Mouse (Mus musculus) testis, postnatal 14 days (tissue): ENCODE measurements around the gene Nexmif.
"Not testable (repeated sequence)": the region's sequence is repeated elsewhere in the genome, so short reads cannot be mapped to it uniquely, and the experiment has no call there.

ENCODE experiments used
- DNase-seq: peaks from one replicate; pipeline ENCODE4 v3.0.0; 2021; ENCODE audit warnings: low spot score

Gene Nexmif

DNA sequence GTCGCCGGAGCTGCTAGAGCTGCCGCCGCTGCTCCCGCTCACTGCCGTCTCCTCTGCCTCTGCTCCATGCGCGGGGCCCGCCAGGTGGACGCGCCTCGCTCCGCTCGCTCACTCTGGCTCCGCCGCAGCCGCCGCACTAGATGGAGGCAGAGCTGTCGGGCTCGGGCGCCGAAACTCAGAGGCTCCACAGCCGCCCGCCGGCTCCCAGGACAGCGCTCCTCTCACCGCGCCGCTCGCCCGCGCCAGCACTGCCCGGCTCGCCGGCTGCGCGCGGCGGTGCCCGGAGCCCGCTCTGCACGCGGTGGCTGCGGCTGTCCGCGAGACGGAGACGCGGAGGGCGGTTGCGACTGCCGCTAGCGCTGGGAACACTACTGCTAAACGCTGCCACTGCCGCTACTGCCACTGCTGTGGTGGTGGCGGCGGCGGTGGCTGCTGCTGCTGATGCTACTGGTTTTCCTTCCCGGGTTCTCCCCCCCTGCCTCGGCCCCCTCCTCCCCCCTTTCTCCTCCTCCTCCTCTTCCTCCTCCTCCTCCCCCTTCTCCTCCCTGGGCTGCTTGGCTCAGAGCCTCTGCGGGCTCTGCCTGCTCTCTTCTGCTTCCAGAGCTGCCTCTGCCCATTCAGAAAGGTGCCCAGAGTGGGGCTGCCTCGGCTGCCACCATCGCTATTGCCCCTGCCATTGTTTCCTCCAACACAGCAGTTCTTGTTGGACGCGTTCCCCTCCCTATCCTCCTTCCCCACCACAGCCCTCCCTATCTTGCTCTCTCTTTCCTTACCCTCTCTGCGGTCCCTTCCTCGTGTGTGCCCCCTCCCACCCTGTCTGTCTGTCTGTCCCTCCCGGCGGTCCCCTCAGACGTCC, at the start of gene Nexmif:
Gene Nexmif (minus strand): TSS at position 450 of the 856 bp plus-strand sequence.
- peak; percentile 52 for DNase-seq

DNA sequence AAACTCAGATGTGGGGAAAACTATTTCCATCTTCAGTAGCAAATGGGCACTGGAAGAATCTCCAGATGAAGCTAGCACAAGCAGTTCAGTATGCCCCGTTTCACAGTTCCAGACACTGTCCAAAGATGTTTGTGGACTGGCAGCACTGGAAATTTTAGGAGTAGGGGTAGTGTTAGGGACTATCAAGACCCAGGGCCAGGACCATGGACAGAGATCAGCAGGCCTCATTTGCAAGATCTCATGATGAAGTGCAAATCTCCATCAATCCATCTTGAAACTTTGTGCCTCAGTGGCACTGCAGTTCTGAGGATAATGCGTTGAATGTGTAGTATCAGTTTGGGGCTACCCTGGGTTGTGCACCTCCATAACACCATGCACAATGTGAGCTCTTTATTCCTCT, 7.7 kb upstream of the Nexmif start:
- DNase-seq = no peak

DNA sequence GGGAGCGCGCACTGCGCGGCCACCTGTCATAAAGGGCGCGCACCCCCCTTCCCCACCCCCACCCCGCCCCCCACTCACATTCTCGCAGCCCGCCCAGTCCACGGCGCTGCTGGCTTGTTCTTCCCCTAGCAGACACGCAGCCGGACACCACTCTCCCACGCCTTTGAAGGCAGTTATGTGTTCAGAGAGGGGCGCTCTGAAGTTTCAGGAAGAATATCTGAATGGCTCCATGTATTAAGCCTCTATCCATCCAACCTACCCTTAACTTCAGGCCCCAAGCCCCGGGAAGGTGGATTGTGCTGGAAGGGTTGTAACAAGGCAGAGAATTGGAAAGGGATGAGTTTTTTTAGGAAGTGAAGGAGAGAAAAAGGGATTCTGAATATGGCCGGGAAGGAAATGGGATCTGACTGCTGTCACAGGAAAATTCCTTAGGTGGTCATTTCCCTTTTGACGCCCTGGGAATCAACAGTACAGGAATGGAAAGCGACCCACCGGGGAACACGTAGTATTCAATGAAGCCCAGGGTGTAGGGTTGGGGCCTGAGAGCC, 681 bp upstream of the Nexmif start:
- peak; percentile 5 for DNase-seq

GRCm38 (mm10) chrX:104200388-104200735, 623 bp downstream of the Nexmif start:
- DNase-seq = no peak

- peak; percentile 58 for DNase-seq
These were observed 1.2 kb downstream of the Nexmif start for GRCm38 (mm10) chrX:104199611-104200387.

DNA sequence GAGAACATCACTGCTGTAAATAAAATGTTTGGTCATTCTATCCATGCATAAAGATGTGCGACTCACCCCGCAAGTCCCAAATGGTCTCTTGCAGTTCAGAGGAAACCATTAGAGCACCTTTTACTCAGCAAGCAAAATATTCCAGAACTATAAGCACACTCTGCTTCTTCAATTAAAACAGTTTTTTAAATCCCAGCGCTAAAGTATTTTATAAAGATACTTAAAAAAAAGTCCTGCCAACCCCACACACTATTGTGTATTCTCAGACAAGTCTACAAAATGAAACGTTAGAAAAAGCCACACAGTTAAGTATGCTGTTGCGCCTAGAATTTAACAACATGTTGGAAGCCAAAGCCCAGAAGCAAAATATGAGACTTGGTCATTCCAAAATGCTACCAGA, 1.9 kb downstream of the Nexmif start:
- DNase-seq = no peak

DNA sequence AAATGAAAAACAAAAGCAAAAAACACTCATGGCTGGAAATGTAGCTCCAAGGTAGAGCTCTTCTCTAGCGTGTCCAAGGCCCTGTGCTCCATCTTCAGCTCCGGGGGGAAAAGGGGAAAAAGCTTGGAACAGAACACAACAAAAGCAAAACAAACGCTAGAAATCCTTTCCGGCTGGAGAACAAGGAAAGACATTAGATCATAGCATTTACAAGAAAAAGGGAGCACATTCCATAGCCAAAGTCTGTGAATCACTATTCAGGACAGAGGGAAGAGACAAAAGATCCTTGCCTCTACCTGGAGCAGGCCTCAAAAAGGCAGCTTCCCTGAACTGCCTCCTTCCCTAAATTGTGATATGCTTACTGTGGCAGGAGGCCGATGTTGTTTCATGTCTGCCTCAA, 4.4 kb downstream of the Nexmif start:
- no peak for DNase-seq

DNA sequence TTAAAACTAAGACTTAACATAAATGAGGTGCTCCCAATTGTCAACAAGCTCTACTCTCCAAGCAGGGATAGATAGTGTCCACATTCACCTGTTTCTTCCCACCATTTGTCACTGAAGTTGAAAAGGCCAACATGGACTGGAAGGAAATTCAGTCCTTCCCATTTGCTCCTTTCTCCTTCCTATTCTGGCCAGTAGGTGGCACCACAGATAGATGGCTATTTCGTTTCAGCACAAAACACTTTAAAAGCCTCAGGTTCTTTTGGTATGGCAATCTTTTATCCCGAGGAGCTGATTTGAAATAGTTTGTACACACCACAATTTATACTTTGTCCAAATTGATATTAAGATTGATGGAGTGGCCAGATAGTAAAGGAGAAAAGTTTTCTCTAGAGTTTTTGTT, 21.7 kb downstream of the Nexmif start:
- no peak for DNase-seq

GRCm38 (mm10) chrX:104150072-104150471, 50.9 kb downstream of the Nexmif start:
- DNase-seq = no peak

- not testable (repeated sequence) for DNase-seq
These were observed 85.7 kb downstream of the Nexmif start for GRCm38 (mm10) chrX:104115266-104115665.

DNA sequence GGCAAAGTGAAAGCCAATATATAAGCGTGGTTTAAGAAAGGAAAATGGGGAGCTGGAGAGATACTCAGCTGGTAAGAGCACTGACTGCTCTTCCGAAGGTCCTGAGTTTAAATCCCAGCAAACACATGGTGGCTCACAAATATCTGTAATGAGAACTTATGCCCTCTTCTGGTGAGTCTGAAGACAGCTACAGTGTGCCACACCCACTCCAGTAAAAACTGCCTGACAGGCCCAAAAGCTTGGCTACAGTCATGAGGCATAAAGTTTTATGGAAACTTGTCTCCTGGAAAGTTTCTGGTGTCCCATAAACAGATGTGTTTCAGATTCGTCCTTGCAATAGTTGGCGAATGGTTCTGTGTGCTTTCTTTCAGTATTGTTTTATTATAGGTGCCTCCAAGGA, 86.4 kb downstream of the Nexmif start:
- DNase-seq = no peak

GRCm38 (mm10) chrX:104054848-104055247, 146.1 kb downstream of the Nexmif start:
- no peak for DNase-seq

DNA sequence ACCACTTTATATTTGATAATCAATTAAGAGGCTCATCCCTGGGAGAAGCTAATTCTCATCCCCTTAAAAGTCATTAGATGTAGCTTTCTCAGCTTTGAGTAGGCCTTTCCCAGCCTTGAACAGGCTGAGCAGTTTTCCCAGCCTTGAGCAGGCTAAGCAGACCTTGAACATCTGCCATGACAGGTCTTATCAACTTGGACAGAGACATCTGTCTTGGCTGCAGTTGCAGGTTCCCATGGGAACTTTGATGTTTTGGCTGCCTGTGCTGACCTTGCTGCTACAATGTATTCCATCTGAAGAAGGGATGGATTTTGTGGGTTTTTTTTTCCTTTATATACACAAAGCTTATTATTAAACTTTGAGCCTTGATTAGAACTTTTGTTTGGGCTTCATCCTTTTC, 160.7 kb downstream of the Nexmif start:
- peak; percentile 75 for DNase-seq

DNA sequence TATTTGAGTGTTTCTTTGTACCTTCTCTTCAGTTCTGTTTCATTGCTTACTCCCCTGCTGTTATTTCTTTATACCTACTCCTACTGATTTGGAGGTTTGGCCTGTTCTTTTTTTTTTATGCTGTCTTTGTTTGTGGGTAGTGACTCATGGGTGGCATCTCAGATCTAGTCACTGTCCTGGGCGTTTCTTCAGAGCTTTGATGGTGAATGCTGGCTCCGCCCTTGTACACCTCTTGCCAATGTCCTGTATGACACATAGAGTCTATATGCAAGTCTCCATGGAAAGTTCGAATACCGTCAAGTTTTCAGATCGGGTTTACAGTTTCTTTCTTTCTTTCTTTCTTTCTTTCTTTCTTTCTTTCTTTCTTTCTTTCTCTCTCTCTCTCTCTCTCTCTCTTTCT, 167.1 kb downstream of the Nexmif start:
- DNase-seq = no peak

DNA sequence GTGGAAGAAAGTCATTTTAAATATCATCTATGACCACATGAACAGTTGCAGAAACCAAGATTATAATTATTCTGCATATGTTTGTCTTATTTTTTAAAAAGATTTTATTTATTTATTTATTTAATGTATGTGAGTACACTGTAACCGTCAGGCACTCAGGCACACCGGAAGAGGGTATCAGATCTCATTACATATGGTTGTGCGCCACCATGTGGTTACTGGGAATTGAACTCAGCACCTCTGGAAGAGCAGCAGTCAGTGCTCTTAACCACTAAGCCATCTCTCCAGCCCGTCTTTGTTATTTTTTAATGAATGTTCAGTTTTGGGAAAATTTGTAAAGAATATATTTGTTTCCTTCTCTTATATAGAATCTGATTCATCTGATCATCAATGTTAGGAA, 168.2 kb downstream of the Nexmif start:
- no peak for DNase-seq
